Mouse (Mus musculus) embryonic facial prominence, embryonic 12.5 days (tissue): Measurements from ENCODE around the gene Olfr616. TPM values are rescaled to one million over a fixed set of nuclear protein-coding genes. Genes with fewer than 3 reads are reported as not detected.
"Not testable (repeated sequence)": the region's sequence is repeated elsewhere in the genome, so short reads cannot be mapped to it uniquely, and the experiment has no call there.

Experiments used
- ATAC-seq: fragments of 200-750 bp; cut with Nextera tagmentation; 2 replicates; pipeline ENCODE4 v1.8.0; 2017; ENCODE audit not compliant: insufficient number of reproducible peaks, insufficient read depth, low FRiP score, low TSS enrichment
- H3K27ac ChIP-seq: fragments of 300-500 bp; sonication (generic); 2 replicates; pipeline ENCODE4 v1.5.1; 2016; ENCODE audit warnings: mild to moderate bottlenecking
- H3K27me3 ChIP-seq: fragments of 300-500 bp; sonication (generic); 2 replicates; pipeline ENCODE4 v1.6.1; 2016; ENCODE audit warnings: mild to moderate bottlenecking, moderate library complexity
- H3K36me3 ChIP-seq: fragments of 300-500 bp; sonication (generic); 2 replicates; pipeline ENCODE4 v1.6.1; 2016; ENCODE audit warnings: mild to moderate bottlenecking
- H3K4me1 ChIP-seq: fragments of 300-500 bp; sonication (generic); 2 replicates; pipeline ENCODE4 v1.6.1; 2016
- H3K4me2 ChIP-seq: fragments of 300-500 bp; sonication (generic); replicated peaks from 2 replicates; pipeline ENCODE4 v1.6.1; 2016; ENCODE audit warnings: mild to moderate bottlenecking, moderate library complexity
- H3K4me3 ChIP-seq: fragments of 300-500 bp; sonication (generic); 2 replicates; pipeline ENCODE4 v1.5.1; 2016; ENCODE audit warnings: mild to moderate bottlenecking
- H3K9ac ChIP-seq: fragments of 300-500 bp; sonication (generic); 2 replicates; pipeline ENCODE4 v1.6.1; 2016; ENCODE audit warnings: mild to moderate bottlenecking, moderate library complexity
- H3K9me3 ChIP-seq: fragments of 300-500 bp; sonication (generic); 2 replicates; pipeline ENCODE4 v1.6.1; 2016; ENCODE audit warnings: mild to moderate bottlenecking, moderate library complexity
- WGBS: fragments of 180-500 bp; shearing (Covaris S2); methylation state at CpG from one replicate; pipeline ENCODE4 v1.1.7; 2016; 5-methylcytosine and 5-hydroxymethylcytosine counted together
- polyA plus RNA-seq: library from polyadenylated mRNA; unstranded; fragments of >200 nt; fragmentation: Nextera tagmentation; extraction: Ambion mirVana; gene quantifications from 2 replicates; pipeline ENCODE4 v1.2.1, GENCODE M21; 2016

The Olfr616 gene
- polyA plus RNA-seq: not detected in 2 replicates

GRCm38 (mm10) chr7:103569043-103569442 is at the start of gene Olfr616:
TSS of gene Olfr616 (minus strand) at chr7:103569143.
- no peaks in the 10 kb centered on the region for H3K9me3 ChIP-seq
- no peaks in the 10 kb centered on the region for H3K4me1 ChIP-seq
- H3K4me2 ChIP-seq: no peak within 1 kb of the TSS
- no peak for ATAC-seq
- no peak within 1 kb of the TSS for H3K9ac ChIP-seq
- WGBS: 77% methylated on average over 3 of the region's 3 CpGs
- no peaks in the 10 kb centered on the region for H3K27me3 ChIP-seq
- no peaks in the 10 kb centered on the region for H3K36me3 ChIP-seq
- no peak within 1 kb of the TSS for H3K4me3 ChIP-seq
- H3K27ac ChIP-seq: no peak within 1 kb of the TSS

- Histone ChIP-seq H3K27me3 (no peaks in the 10 kb centered on the region), H3K27ac (no peak within 1 kb of the TSS), H3K36me3 (no peaks in the 10 kb centered on the region), H3K4me3 (no peak within 1 kb of the TSS), H3K9ac (no peak within 1 kb of the TSS), H3K9me3 (no peaks in the 10 kb centered on the region), H3K4me2 (no peak within 1 kb of the TSS), H3K4me1 (no peaks in the 10 kb centered on the region)
- 73% methylated on average over 2 of the region's 2 CpGs for WGBS
- no peak for ATAC-seq
These were observed 43.5 kb upstream of the Olfr616 start, which contains the start of gene Olfr620 for GRCm38 (mm10) chr7:103612434-103612833. TSS of gene Olfr620 (minus strand) at chr7:103612534.

GRCm38 (mm10) chr7:103607425-103607824 is 38.5 kb upstream of the Olfr616 start:
- H3K4me2 ChIP-seq: no peak overlapping the region
- no peak overlapping the region for H3K9ac ChIP-seq
- 85% methylated on average over 2 of the region's 2 CpGs for WGBS
- H3K27ac ChIP-seq: no peak overlapping the region
- H3K36me3 ChIP-seq: no peaks in the 10 kb centered on the region
- H3K9me3 ChIP-seq: no peaks in the 10 kb centered on the region
- no peaks in the 10 kb centered on the region for H3K27me3 ChIP-seq
- H3K4me1 ChIP-seq: no peaks in the 10 kb centered on the region
- ATAC-seq: no peak
- H3K4me3 ChIP-seq: no peak overlapping the region

- H3K4me3 ChIP-seq: no peak within 1 kb of the TSS
- H3K27me3 ChIP-seq: no peaks in the 10 kb centered on the region
- no peaks in the 10 kb centered on the region for H3K4me1 ChIP-seq
- H3K36me3 ChIP-seq: no peaks in the 10 kb centered on the region
- H3K27ac ChIP-seq: no peak within 1 kb of the TSS
- no peak for ATAC-seq
- H3K4me2 ChIP-seq: no peak within 1 kb of the TSS
- H3K9me3 ChIP-seq: no peaks in the 10 kb centered on the region
- no peak within 1 kb of the TSS for H3K9ac ChIP-seq
These were observed 31.3 kb upstream of the Olfr616 start, which contains the start of gene Olfr619 for GRCm38 (mm10) chr7:103600275-103600674. TSS of gene Olfr619 (plus strand) at chr7:103600575.

- Histone ChIP-seq H3K27ac (no peak within 1 kb of the TSS), H3K27me3 (no peaks in the 10 kb centered on the region), H3K36me3 (no peaks in the 10 kb centered on the region), H3K4me1 (no peaks in the 10 kb centered on the region), H3K4me2 (no peak within 1 kb of the TSS), H3K9me3 (no peaks in the 10 kb centered on the region), H3K9ac (no peak within 1 kb of the TSS), H3K4me3 (no peak within 1 kb of the TSS)
- no peak for ATAC-seq
- 59% methylated on average over 2 of the region's 2 CpGs for WGBS
These were observed 20.9 kb upstream of the Olfr616 start, which contains the start of gene Olfr618 for GRCm38 (mm10) chr7:103589803-103590202. TSS of gene Olfr618 (plus strand) at chr7:103590103.

GRCm38 (mm10) chr7:103572761-103573160 is 3.8 kb upstream of the Olfr616 start, which contains the start of gene Olfr617:
TSS of gene Olfr617 (plus strand) at chr7:103573061.
- Histone ChIP-seq H3K9me3 (no peaks in the 10 kb centered on the region), H3K9ac (no peak within 1 kb of the TSS), H3K27me3 (no peaks in the 10 kb centered on the region), H3K36me3 (no peaks in the 10 kb centered on the region), H3K27ac (no peak within 1 kb of the TSS), H3K4me1 (no peaks in the 10 kb centered on the region), H3K4me2 (no peak within 1 kb of the TSS), H3K4me3 (no peak within 1 kb of the TSS)
- WGBS: 81% methylated on average over 1 of the region's 1 CpGs
- no peak for ATAC-seq

GRCm38 (mm10) chr7:103555779-103556178 is 13.2 kb downstream of the Olfr616 start, which contains the start of gene Olfr615:
TSS of gene Olfr615 (plus strand) at chr7:103556079.
- no peak within 1 kb of the TSS for H3K4me3 ChIP-seq
- WGBS: 75% methylated on average over 2 of the region's 2 CpGs
- no peaks in the 10 kb centered on the region for H3K4me1 ChIP-seq
- no peaks in the 10 kb centered on the region for H3K9me3 ChIP-seq
- H3K27me3 ChIP-seq: no peaks in the 10 kb centered on the region
- H3K4me2 ChIP-seq: no peak within 1 kb of the TSS
- H3K36me3 ChIP-seq: no peaks in the 10 kb centered on the region
- H3K9ac ChIP-seq: no peak within 1 kb of the TSS
- no peak within 1 kb of the TSS for H3K27ac ChIP-seq
- ATAC-seq: no peak

GRCm38 (mm10) chr7:103547774-103548173 is 21.2 kb downstream of the Olfr616 start, which contains the start of gene Olfr613:
TSS of gene Olfr613 (plus strand) at chr7:103548074.
- H3K36me3 ChIP-seq: no peaks in the 10 kb centered on the region
- H3K4me3 ChIP-seq: no peak within 1 kb of the TSS
- ATAC-seq: no peak
- H3K9me3 ChIP-seq: no peaks in the 10 kb centered on the region
- no peak within 1 kb of the TSS for H3K27ac ChIP-seq
- H3K9ac ChIP-seq: no peak within 1 kb of the TSS
- 74% methylated on average over 2 of the region's 2 CpGs for WGBS
- H3K4me2 ChIP-seq: no peak within 1 kb of the TSS
- H3K27me3 ChIP-seq: no peaks in the 10 kb centered on the region
- H3K4me1 ChIP-seq: no peaks in the 10 kb centered on the region

GRCm38 (mm10) chr7:103542617-103543016 is 26.3 kb downstream of the Olfr616 start, which contains the start of gene Olfr612:
TSS of gene Olfr612 (minus strand) at chr7:103542717.
- ATAC-seq, H3K27me3 ChIP-seq, H3K9me3 ChIP-seq, H3K4me1 ChIP-seq, H3K4me3 ChIP-seq, H3K27ac ChIP-seq, H3K9ac ChIP-seq, H3K4me2 ChIP-seq, H3K36me3 ChIP-seq: not testable (repeated sequence)
- WGBS: 87% methylated on average over 2 of the region's 2 CpGs

GRCm38 (mm10) chr7:103520746-103521145 is 48.2 kb downstream of the Olfr616 start, which contains the start of gene Olfr611:
TSS of gene Olfr611 (minus strand) at chr7:103520846.
- H3K9me3 ChIP-seq, H3K27me3 ChIP-seq, H3K4me1 ChIP-seq, H3K36me3 ChIP-seq, ATAC-seq, H3K4me2 ChIP-seq, H3K27ac ChIP-seq, H3K4me3 ChIP-seq, H3K9ac ChIP-seq: not testable (repeated sequence)
- 79% methylated on average over 1 of the region's 1 CpGs for WGBS
